8 mouse cellular contexts compared by ENCODE assay signal in the genomic region with DNA sequence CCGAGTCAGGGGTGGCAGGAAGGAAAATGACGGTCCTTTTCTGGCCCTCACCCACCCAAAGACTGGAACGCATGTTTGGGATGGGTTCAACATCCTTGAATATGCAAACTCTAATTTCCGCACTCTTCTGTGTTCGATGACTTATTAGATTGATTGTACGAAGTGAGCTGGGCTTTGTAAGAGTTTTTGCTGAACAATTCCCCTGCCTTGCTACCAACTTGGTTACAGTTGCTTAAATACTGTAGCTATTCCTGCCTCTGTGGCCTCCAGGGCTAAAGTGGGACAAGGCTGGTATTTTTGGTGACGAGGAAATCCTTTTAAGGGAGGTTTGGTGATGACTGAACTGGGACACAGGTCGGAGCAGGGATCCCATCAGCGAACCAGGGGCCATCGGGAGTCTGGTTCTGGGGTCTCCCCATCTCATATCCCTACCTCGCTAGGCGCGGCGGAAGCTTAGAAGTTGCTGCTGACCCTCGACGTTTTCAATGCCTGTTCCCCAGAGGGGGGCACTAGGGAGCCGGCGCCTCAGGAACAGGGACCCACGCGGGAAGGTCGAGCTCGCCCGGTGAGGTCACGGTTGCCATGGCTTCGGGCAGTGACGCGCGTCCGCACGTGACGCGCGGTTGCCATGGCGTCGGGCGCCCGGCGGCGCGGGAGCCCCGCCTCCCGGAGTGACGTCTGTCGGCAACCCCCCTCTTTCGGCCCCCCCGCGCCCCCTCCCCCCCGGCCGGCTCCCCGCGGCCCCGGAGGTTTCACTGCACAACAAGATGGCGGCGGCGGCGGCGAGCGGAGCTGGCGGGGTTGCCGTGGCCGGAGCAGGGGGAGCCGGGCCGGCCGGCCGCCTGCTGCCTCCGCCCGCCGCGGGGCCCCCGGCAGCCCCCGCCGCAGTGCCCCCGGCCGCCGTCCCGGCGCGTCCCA. TPM values are rescaled to one million over a fixed set of nuclear protein-coding genes. Genes with fewer than 3 reads are reported as not detected.
DNase-seq lines count a peak whose midpoint lies in the region; ATAC-seq and TF ChIP-seq lines count a peak whose summit lies in the region.

A gene (minus strand): TSS at position 600 of the 918 bp plus-strand sequence.
A gene (plus strand): TSS at position 730 of the 918 bp plus-strand sequence.

- peak; percentile 92 for ATAC-seq in hindbrain, postnatal 0 days

- H3K27me3 ChIP-seq in hindbrain, postnatal 0 days (ENCODE audit: insufficient read depth, low read length): no peaks in the 10 kb centered on the region

- H3K9ac ChIP-seq in hindbrain, postnatal 0 days (replicated peaks; ENCODE audit: low read length): peak within 1 kb of the TSS; percentile 98

- H3K79me2 ChIP-seq in macrophage (ENCODE audit: inconsistent target): peaks cover 43% of the 10 kb centered on the region

- peak; percentile 55 for TF ChIP-seq CTCF in cortical plate, adult 2 months (IDR thresholded peaks at IDR 0.05; ENCODE audit: extremely low read depth, insufficient read depth, low read length)
- peak; percentile 72 for TF ChIP-seq CTCF in hindbrain, postnatal 0 days (IDR thresholded peaks at IDR 0.05; ENCODE audit: low read depth)
- peak; percentile 86 for TF ChIP-seq CTCF in left cerebral cortex, adult 2 months (IDR thresholded peaks at IDR 0.05)

- peak within 1 kb of the TSS; percentile 89 for H3K4me3 ChIP-seq in cortical plate, adult 2 months (ENCODE audit: insufficient read depth, low read length)
- peak within 1 kb of the TSS; percentile 95 for H3K4me3 ChIP-seq in hindbrain, postnatal 0 days (ENCODE audit: low read length)
- H3K4me3 ChIP-seq in left cerebral cortex, adult 2 months: peak within 1 kb of the TSS; percentile 96
- H3K4me3 ChIP-seq in macrophage (ENCODE audit: inconsistent target): peak within 1 kb of the TSS; percentile 67

- TF ChIP-seq POLR2A in cortical plate, adult 2 months (IDR thresholded peaks at IDR 0.05; ENCODE audit: extremely low read depth, insufficient read depth, low read length): peak; percentile 33; the same call in 1 of the 2 replicates

- 3% methylated on average over 52 of the region's 78 CpGs for WGBS in hindbrain, postnatal 0 days
- 6% methylated on average over 60 of the region's 78 CpGs for WGBS in macrophage (ENCODE audit: missing documents)

- no peaks in the 10 kb centered on the region for H3K9me3 ChIP-seq in hindbrain, postnatal 0 days (ENCODE audit: low read length)

- peak within 1 kb of the TSS; percentile 86 for H3K4me2 ChIP-seq in hindbrain, postnatal 0 days (ENCODE audit: low read depth, low read length)

- intact Hi-C loops in left cerebral cortex, adult 2 months (cut with DNase I): loop anchor here (2.0 kb wide), 1 partner anchor 70 kb away; no protein-coding TSS in a partner anchor

- peak within 1 kb of the TSS; percentile 88 for H3K27ac ChIP-seq in cortical plate, adult 2 months (ENCODE audit: insufficient read depth, low read length)
- H3K27ac ChIP-seq in hindbrain, postnatal 0 days: peak within 1 kb of the TSS; percentile 94
- peak within 1 kb of the TSS; percentile 99 for H3K27ac ChIP-seq in left cerebral cortex, adult 2 months
- peak within 1 kb of the TSS; percentile 54 for H3K27ac ChIP-seq in macrophage

- H3K4me1 ChIP-seq in cortical plate, adult 2 months (ENCODE audit: control insufficient read depth, insufficient read depth, low read length): peaks cover 3% of the 10 kb centered on the region
- H3K4me1 ChIP-seq in hindbrain, postnatal 0 days (ENCODE audit: insufficient read depth, low read length): peaks cover 26% of the 10 kb centered on the region

- no peaks in the 10 kb centered on the region for H3K36me3 ChIP-seq in hindbrain, postnatal 0 days (ENCODE audit: insufficient read depth, low read length)
- no peaks in the 10 kb centered on the region for H3K36me3 ChIP-seq in macrophage (ENCODE audit: inconsistent target)

- peak; percentile 90 for DNase-seq in adipocyte (ENCODE audit: low spot score)
- DNase-seq in gastrocnemius, adult 8-10 months (ENCODE audit: low spot score in 2 of 2): peak; percentile 89 to 92
- DNase-seq in hindbrain, postnatal 0 days (ENCODE audit: low spot score): peak; percentile 98
- peak; percentile 97 for DNase-seq in left cerebral cortex, adult 2 months (ENCODE audit: extremely low spot score in 1 of 2, low spot score in 2 of 2)
- peak; percentile 90 for DNase-seq in retina, postnatal 7 days (ENCODE audit: low read depth, low spot score)
- peak; percentile 84 to 90 for DNase-seq in urinary bladder, adult 18-20 months (ENCODE audit: low spot score in 2 of 2)

RNA-seq across cellular contexts. Expression of the first gene that starts in this region (rescaled TPM):
- polyA plus RNA-seq in cortical plate, adult 2 months (2012; rRNA removed): 90.3 and 92.6 TPM in 2 replicates
- 10 to 100 TPM; 19.1 to 25.8 (median 23.2) TPM for total RNA-seq in gastrocnemius, adult 8-10 months (2022)
- 137 and 186 TPM in 2 replicates for total RNA-seq in hindbrain, postnatal 0 days (2014; rRNA removed)
- 222 and 243 TPM in 2 replicates for polyA plus RNA-seq in hindbrain, postnatal 0 days (2015; fragmentation: Nextera tagmentation; extraction: Ambion mirVana)
- 100 to 1,000 TPM; 193 to 215 TPM for total RNA-seq in left cerebral cortex, adult 2 months (2021)
- 10 to 100 TPM; 18.0 to 72.1 (median 46.9) TPM for total RNA-seq in macrophage (2018; cell fraction: chromatin; rRNA removed)
- total RNA-seq in macrophage (2018; cell fraction: cytosol; rRNA removed): 10 to 100 TPM; 40.4 to 64.0 (median 54.2) TPM
- total RNA-seq in macrophage (2018; cell fraction: nucleus; rRNA removed): 10 to 100 TPM; 20.5 to 64.1 (median 40.6) TPM
- polyA plus RNA-seq in macrophage (2018): 39.7 to 51.8 TPM (median 44.3 TPM) in 3 replicates

RNA-seq across cellular contexts. Expression of the second gene that starts in this region (rescaled TPM):
- 46.5 and 47.0 TPM in 2 replicates for polyA plus RNA-seq in cortical plate, adult 2 months (2012; rRNA removed)
- total RNA-seq in gastrocnemius, adult 8-10 months (2022): 10 to 100 TPM; 36.6 to 42.4 (median 39.7) TPM
- total RNA-seq in hindbrain, postnatal 0 days (2014; rRNA removed): 32.3 and 37.1 TPM in 2 replicates
- polyA plus RNA-seq in hindbrain, postnatal 0 days (2015; fragmentation: Nextera tagmentation; extraction: Ambion mirVana): 12.5 and 12.6 TPM in 2 replicates
- 100 to 1,000 TPM; 122 to 127 TPM for total RNA-seq in left cerebral cortex, adult 2 months (2021)
- total RNA-seq in macrophage (2018; cell fraction: chromatin; rRNA removed): 100 to 1,000 TPM in 1 of 26 experiments, 10 to 100 TPM in 25; 48.0 to 104 (median 68.7) TPM
- 10 to 100 TPM; 28.5 to 38.5 (median 33.2) TPM for total RNA-seq in macrophage (2018; cell fraction: cytosol; rRNA removed)
- total RNA-seq in macrophage (2018; cell fraction: nucleus; rRNA removed): 100 to 1,000 TPM in 1 of 26 experiments, 10 to 100 TPM in 25; 34.7 to 106 (median 47.5) TPM
- 23.4 to 34.1 TPM (median 27.7 TPM) in 3 replicates for polyA plus RNA-seq in macrophage (2018)

Comparison
In these comparisons a context has a peak if more than half of its experiments do, and no peak if none do; other contexts are left out.
1. Peak in every context shown above with its lines: DNase-seq, ATAC-seq, H3K4me3 ChIP-seq and H3K27ac ChIP-seq.